Mouse (Mus musculus) limb, embryonic 13.5 days (tissue): Measurements from ENCODE around the gene Cbx1. TPM values are rescaled to one million over a fixed set of nuclear protein-coding genes. Genes with fewer than 3 reads are reported as not detected.

ENCODE experiments used
- ATAC-seq: fragments of 200-750 bp; cut with Nextera tagmentation; 2 replicates; pipeline ENCODE4 v1.8.0; 2017; ENCODE audit warnings: low read depth, moderate number of reproducible peaks, moderate TSS enrichment; ENCODE audit not compliant: low FRiP score
- H3K27ac ChIP-seq: fragments of 300-500 bp; sonication (generic); 2 replicates; pipeline ENCODE4 v1.5.1; 2015; ENCODE audit warnings: inconsistent platforms, mild to moderate bottlenecking, moderate library complexity
- H3K27me3 ChIP-seq: fragments of 300-500 bp; sonication (generic); 2 replicates; pipeline ENCODE4 v1.6.1; 2015; ENCODE audit warnings: mild to moderate bottlenecking, inconsistent platforms
- H3K36me3 ChIP-seq: fragments of 300-500 bp; sonication (generic); 2 replicates; pipeline ENCODE4 v1.6.1; 2015; ENCODE audit warnings: inconsistent platforms, mild to moderate bottlenecking, moderate library complexity
- H3K4me1 ChIP-seq: fragments of 300-500 bp; sonication (generic); 2 replicates; pipeline ENCODE4 v1.6.1; 2015; ENCODE audit warnings: inconsistent platforms
- H3K4me2 ChIP-seq: fragments of 300-500 bp; sonication (generic); replicated peaks from 2 replicates; pipeline ENCODE4 v1.6.1; 2015; ENCODE audit warnings: inconsistent platforms, mild to moderate bottlenecking, moderate library complexity
- H3K4me3 ChIP-seq: fragments of 300-500 bp; sonication (generic); 2 replicates; pipeline ENCODE4 v1.5.1; 2015; ENCODE audit warnings: moderate library complexity, mild to moderate bottlenecking, inconsistent platforms
- H3K9ac ChIP-seq: fragments of 300-500 bp; sonication (generic); 2 replicates; pipeline ENCODE4 v1.6.1; 2015; ENCODE audit warnings: mild to moderate bottlenecking, inconsistent platforms
- H3K9me3 ChIP-seq: fragments of 300-500 bp; sonication (generic); 2 replicates; pipeline ENCODE4 v1.6.1; 2016; ENCODE audit warnings: inconsistent platforms
- WGBS: fragments of 180-500 bp; shearing (Covaris S2); methylation state at CpG from one replicate; pipeline ENCODE4 v1.1.7; 2015; 5-methylcytosine and 5-hydroxymethylcytosine counted together
- polyA plus RNA-seq: library from polyadenylated mRNA; unstranded; fragments of >200 nt; fragmentation: Nextera tagmentation; extraction: Ambion mirVana; gene quantifications from 2 replicates; pipeline ENCODE4 v1.2.1, GENCODE M21; 2015

Gene Cbx1
- polyA plus RNA-seq, 1 experiment from 2014 or later = 158 TPM

DNA sequence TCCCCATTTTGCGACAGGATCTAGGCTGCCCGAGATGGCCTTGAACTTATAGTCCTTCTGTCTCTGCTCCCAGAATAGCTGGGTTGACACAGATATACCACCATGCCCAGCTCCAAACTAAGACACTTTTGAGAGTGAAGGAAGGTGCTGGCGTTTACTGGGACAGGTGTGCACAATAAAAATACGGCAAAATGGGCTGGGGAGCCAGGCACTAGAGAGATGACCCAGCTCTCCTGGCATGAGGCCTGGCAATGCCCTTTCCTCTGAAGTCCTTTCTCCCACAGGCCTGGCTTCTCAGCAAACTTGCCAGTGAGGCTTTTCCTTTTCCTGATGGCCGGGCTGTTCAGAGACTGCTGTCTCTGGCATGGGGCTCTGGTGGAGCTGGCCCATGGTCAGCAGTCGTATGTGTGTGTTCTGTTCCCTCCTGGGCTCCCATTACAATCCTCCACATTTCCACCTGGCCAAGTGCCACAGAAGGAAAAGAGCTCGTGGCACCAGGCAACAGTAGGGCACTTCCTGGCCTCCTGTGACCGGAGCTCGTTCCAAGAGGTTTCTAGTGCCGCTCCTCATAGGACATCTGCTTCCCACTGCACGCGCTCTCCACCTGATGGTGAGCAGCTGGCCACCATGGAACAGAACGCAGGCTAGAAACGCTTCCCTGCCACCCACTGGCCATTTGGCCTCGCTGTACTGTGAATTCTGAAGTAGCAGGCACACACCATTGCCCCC, 26.0 kb upstream of the Cbx1 start:
- Histone ChIP-seq H3K4me2 (no peak overlapping the region), H3K27ac (no peak overlapping the region), H3K4me1 (peaks cover 9% of the 10 kb centered on the region; the same call in 1 of the 2 replicates), H3K36me3 (peaks cover 2% of the 10 kb centered on the region), H3K27me3 (no peaks in the 10 kb centered on the region), H3K9ac (peak overlapping the region; percentile 35; the same call in 1 of the 2 replicates), H3K4me3 (no peak overlapping the region), H3K9me3 (no peaks in the 10 kb centered on the region)
- WGBS = 49% methylated on average over 15 of the region's 15 CpGs
- ATAC-seq = no peak

GRCm38 (mm10) chr11:96764511-96765350, 24.2 kb upstream of the Cbx1 start:
- Histone ChIP-seq H3K4me3 (no peak overlapping the region), H3K9me3 (no peaks in the 10 kb centered on the region), H3K4me2 (no peak overlapping the region), H3K36me3 (peaks cover 21% of the 10 kb centered on the region), H3K4me1 (peaks cover 12% of the 10 kb centered on the region; the same call in 1 of the 2 replicates), H3K9ac (no peak overlapping the region), H3K27ac (no peak overlapping the region), H3K27me3 (no peaks in the 10 kb centered on the region)
- 40% methylated on average over 13 of the region's 13 CpGs for WGBS
- ATAC-seq = no peak

DNA sequence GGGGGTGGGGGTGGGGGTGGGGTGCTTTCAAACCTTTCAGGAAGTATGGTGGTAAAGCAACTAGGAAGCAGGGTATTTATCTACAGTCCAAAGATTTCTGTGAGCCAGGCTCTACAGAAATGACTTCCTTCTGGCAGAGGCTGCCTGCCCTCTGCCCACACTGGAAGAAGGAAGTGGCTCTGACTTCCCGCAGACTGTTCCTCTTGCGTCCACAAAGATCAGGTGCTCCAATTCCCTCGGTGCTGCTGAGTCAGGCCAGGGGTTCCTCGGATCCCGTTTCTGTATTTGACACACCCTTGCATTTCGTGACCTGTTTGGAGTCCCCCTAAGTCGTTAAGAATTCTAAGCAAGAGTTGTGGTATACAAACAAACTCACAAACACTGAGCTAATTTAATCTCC, 23.3 kb upstream of the Cbx1 start:
- Histone ChIP-seq H3K27ac (no peak overlapping the region), H3K27me3 (no peaks in the 10 kb centered on the region), H3K4me2 (no peak overlapping the region), H3K9ac (no peak overlapping the region), H3K36me3 (peaks cover 30% of the 10 kb centered on the region), H3K9me3 (no peaks in the 10 kb centered on the region), H3K4me3 (no peak overlapping the region), H3K4me1 (peaks cover 12% of the 10 kb centered on the region; the same call in 1 of the 2 replicates)
- WGBS = 73% methylated on average over 7 of the region's 7 CpGs
- no peak for ATAC-seq

DNA sequence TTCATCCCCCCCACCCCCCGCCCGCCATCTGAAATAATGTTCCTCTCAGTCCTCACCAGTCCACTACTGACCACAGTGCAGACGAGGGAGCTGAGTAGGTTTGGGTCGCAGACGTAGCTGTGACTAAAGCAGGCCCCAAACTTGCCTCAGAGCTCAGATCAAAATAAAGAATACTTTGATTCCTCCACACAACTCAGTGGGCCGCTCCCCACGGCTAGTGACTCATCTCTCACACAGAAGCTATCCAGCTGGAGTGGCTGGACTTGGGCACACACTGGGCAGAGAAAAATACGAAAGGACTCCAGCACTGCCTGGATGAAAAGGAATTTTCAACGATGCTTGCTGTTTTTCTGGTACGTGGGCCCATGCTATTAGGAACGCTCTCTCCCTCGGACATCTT, 22.4 kb upstream of the Cbx1 start:
- Histone ChIP-seq H3K9me3 (no peaks in the 10 kb centered on the region), H3K27me3 (no peaks in the 10 kb centered on the region), H3K27ac (no peak overlapping the region), H3K4me1 (peaks cover 12% of the 10 kb centered on the region; the same call in 1 of the 2 replicates), H3K4me2 (no peak overlapping the region), H3K9ac (peak overlapping the region; percentile 39; the same call in 1 of the 2 replicates), H3K4me3 (no peak overlapping the region), H3K36me3 (peaks cover 39% of the 10 kb centered on the region)
- WGBS = 84% methylated on average over 12 of the region's 12 CpGs
- no peak for ATAC-seq

GRCm38 (mm10) chr11:96767096-96767495, 21.8 kb upstream of the Cbx1 start:
- Histone ChIP-seq H3K27ac (no peak overlapping the region), H3K36me3 (peaks cover 44% of the 10 kb centered on the region), H3K9ac (peak overlapping the region; percentile 39; the same call in 1 of the 2 replicates), H3K4me2 (no peak overlapping the region), H3K9me3 (no peaks in the 10 kb centered on the region), H3K27me3 (no peaks in the 10 kb centered on the region), H3K4me3 (no peak overlapping the region), H3K4me1 (peaks cover 12% of the 10 kb centered on the region; the same call in 1 of the 2 replicates)
- 38% methylated on average over 7 of the region's 7 CpGs for WGBS
- no peak for ATAC-seq

- no peaks in the 10 kb centered on the region for H3K27me3 ChIP-seq
- 60% methylated on average over 9 of the region's 9 CpGs for WGBS
- peaks cover 56% of the 10 kb centered on the region for H3K36me3 ChIP-seq
- no peak overlapping the region for H3K4me2 ChIP-seq
- ATAC-seq = no peak
- H3K9me3 ChIP-seq = no peaks in the 10 kb centered on the region
- peaks cover 9% of the 10 kb centered on the region; the same call in 1 of the 2 replicates for H3K4me1 ChIP-seq
- no peak overlapping the region for H3K27ac ChIP-seq
- no peak overlapping the region for H3K4me3 ChIP-seq
- 0 out of 2 replicates have a peak overlapping the region, but pooled peaks have one; percentile 26 for H3K9ac ChIP-seq
Observed at GRCm38 (mm10) chr11:96768240-96768639, 20.7 kb upstream of the Cbx1 start.

DNA sequence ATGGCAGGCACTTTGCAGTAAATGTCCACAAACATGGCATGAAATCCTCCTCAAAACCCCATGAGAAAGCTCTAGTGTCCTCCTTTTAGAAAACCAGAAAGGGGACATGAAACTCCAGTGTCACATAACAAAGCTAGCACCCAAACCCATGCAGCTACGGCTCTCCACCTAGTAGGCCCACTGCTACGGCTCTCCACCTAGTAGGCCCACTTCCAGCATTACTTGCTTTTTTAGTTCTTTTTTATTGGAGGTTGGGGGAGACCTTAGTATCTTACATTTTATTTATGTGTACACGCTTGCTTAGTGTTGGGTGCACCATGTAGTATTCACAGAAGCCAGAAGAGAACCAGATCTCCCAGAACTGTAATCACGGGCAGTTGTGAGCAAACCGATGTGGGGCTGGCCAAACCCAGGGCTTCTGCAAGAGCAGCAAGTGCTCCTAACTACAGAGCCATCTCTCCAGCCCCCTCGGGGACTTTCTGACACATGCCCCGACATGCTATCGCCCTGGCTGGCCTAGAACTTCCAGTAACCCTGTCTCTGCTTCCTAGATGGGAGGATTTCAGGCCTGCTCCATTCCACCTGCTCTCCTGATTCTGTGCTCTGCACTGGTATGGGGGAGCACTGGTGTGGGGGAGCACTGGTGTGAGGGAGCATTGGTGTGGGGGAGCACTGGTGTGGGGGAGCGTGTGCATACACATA, 17.5 kb upstream of the Cbx1 start:
- WGBS = 89% methylated on average over 9 of the region's 9 CpGs
- Histone ChIP-seq H3K9me3 (no peaks in the 10 kb centered on the region), H3K4me2 (no peak overlapping the region), H3K36me3 (peaks cover 59% of the 10 kb centered on the region), H3K4me3 (no peak overlapping the region), H3K27me3 (no peaks in the 10 kb centered on the region), H3K4me1 (peaks cover 22% of the 10 kb centered on the region), H3K9ac (no peak overlapping the region), H3K27ac (no peak overlapping the region)
- no peak for ATAC-seq

DNA sequence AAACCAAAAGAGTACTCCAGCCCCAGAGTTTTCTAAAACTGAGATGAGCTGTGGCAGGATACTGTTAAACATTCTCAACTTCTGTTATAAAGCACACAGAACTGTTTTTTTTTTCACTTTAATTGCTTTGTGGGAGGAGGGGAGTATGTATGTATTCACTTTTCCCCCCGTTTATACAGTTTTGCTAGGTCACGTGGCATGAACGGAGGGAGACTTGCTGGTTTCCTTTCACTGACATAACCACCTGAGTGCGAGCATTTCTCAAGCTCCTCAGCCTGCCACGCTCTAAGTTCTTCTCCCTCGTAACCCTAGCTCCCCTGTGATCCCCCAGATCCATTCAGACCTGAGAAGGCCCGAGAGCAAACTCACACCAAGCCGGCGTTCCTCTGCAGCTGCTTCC, 16.5 kb upstream of the Cbx1 start:
- Histone ChIP-seq H3K4me3 (no peak overlapping the region), H3K4me1 (peaks cover 28% of the 10 kb centered on the region), H3K4me2 (no peak overlapping the region), H3K36me3 (peaks cover 59% of the 10 kb centered on the region), H3K9ac (no peak overlapping the region), H3K27ac (no peak overlapping the region), H3K27me3 (no peaks in the 10 kb centered on the region), H3K9me3 (no peaks in the 10 kb centered on the region)
- 89% methylated on average over 9 of the region's 9 CpGs for WGBS
- no peak for ATAC-seq

DNA sequence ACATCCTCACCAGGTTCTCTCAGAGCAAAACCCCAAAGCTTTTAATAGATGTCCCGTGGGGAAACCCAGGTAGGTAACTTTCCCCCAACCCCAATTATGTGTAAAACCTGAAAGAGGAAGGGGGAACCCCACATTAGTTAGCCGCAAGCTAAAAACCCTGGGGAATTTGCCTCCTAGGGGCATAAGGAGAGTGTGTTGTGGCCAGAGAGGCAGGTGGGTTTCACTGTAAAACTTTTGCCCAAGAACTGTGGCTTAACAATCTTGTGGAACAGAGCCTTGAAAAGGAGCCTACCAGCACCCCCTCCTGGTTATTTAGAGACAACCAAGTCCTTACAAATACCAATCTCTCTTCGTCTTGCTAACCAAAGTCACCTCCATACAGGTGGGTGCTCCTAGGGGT, 14.4 kb upstream of the Cbx1 start:
- Histone ChIP-seq H3K4me2 (no peak overlapping the region), H3K4me3 (no peak overlapping the region), H3K9me3 (no peaks in the 10 kb centered on the region), H3K9ac (no peak overlapping the region), H3K27ac (no peak overlapping the region), H3K27me3 (no peaks in the 10 kb centered on the region), H3K4me1 (peaks cover 29% of the 10 kb centered on the region), H3K36me3 (peaks cover 40% of the 10 kb centered on the region)
- WGBS = 82% methylated on average over 3 of the region's 3 CpGs
- ATAC-seq = no peak

DNA sequence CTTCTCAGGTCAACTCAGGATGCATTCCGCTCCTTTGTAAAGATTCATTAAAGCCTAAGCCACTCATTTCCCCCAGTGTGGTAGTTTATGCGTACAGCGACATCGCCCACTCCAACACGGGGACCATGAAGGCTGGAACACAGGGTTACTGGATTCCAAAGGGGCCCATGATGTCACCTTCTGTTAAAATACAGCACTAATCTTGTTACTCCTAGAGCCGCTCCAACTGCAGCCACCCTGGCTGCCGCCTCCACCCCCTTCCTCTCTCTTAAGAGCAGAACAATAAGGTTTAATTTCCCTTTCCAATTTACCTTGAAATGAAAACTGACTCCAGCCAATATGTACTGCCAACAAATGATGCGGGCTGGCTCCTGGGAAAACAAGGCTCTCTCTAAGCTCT, 13.9 kb upstream of the Cbx1 start:
- Histone ChIP-seq H3K4me1 (peaks cover 29% of the 10 kb centered on the region), H3K9me3 (no peaks in the 10 kb centered on the region), H3K27ac (no peak overlapping the region), H3K4me2 (no peak overlapping the region; the same call in 1 of the 2 replicates), H3K4me3 (no peak overlapping the region), H3K36me3 (peaks cover 35% of the 10 kb centered on the region), H3K9ac (no peak overlapping the region), H3K27me3 (no peaks in the 10 kb centered on the region)
- no peak for ATAC-seq
- 65% methylated on average over 8 of the region's 8 CpGs for WGBS

DNA sequence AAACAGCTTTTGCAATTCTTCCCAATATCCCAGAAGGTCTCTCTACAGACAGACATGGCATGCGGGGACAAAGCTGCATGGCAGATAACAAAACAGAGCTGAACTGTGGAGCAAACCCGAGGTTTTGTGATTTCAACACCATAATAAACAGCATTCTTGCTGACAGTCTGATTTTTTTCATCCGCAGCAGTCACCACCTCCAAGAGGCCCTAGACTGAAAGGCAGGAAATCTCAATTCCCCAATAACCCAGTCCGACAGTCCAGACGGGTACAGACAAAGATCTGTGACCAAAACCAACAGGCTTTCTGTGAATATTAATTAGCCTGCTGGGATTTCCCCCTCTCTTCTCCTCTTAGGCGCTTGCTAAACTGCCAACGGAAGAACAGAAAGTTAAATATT, 13.3 kb upstream of the Cbx1 start:
- Histone ChIP-seq H3K9me3 (no peaks in the 10 kb centered on the region), H3K4me1 (peaks cover 29% of the 10 kb centered on the region), H3K27ac (no peak overlapping the region), H3K4me2 (no peak overlapping the region; the same call in 1 of the 2 replicates), H3K27me3 (no peaks in the 10 kb centered on the region), H3K4me3 (0 out of 2 replicates have a peak overlapping the region, but pooled peaks have one; percentile 3), H3K36me3 (peaks cover 29% of the 10 kb centered on the region), H3K9ac (no peak overlapping the region)
- 60% methylated on average over 7 of the region's 7 CpGs for WGBS
- no peak for ATAC-seq

GRCm38 (mm10) chr11:96776068-96776467, 12.9 kb upstream of the Cbx1 start:
- no peaks in the 10 kb centered on the region for H3K27me3 ChIP-seq
- H3K4me3 ChIP-seq = peak overlapping the region; percentile 69; the same call in 1 of the 2 replicates
- peaks cover 25% of the 10 kb centered on the region for H3K36me3 ChIP-seq
- H3K9ac ChIP-seq = peak overlapping the region; percentile 71; the same call in 1 of the 2 replicates
- H3K9me3 ChIP-seq = no peaks in the 10 kb centered on the region
- H3K4me1 ChIP-seq = peaks cover 29% of the 10 kb centered on the region
- 36% methylated on average over 3 of the region's 3 CpGs for WGBS
- ATAC-seq = no peak
- peak overlapping the region; percentile 86 for H3K4me2 ChIP-seq
- no peak overlapping the region for H3K27ac ChIP-seq
